Mouse (Mus musculus) hindbrain, embryonic 15.5 days (tissue): ENCODE measurements around the gene Bcas3. TPM values are rescaled to one million over a fixed set of nuclear protein-coding genes. Genes with fewer than 3 reads are reported as not detected.

ENCODE experiments used
- ATAC-seq: fragments of 200-750 bp; cut with Nextera tagmentation; 2 replicates; pipeline ENCODE4 v1.8.0; 2017; ENCODE audit warnings: low read depth, moderate number of reproducible peaks, moderate TSS enrichment; ENCODE audit not compliant: low FRiP score
- H3K27ac ChIP-seq: fragments of 300-500 bp; sonication (generic); replicated peaks from 2 replicates; pipeline ENCODE4 v1.5.1; 2015; ENCODE audit warnings: mild to moderate bottlenecking, inconsistent platforms
- H3K27me3 ChIP-seq: fragments of 300-500 bp; sonication (generic); 2 replicates; pipeline ENCODE4 v1.6.1; 2015; ENCODE audit warnings: control low read depth, inconsistent platforms
- H3K36me3 ChIP-seq: fragments of 300-500 bp; sonication (generic); 2 replicates; pipeline ENCODE4 v1.6.1; 2015; ENCODE audit warnings: control low read depth, inconsistent platforms
- H3K4me1 ChIP-seq: fragments of 300-500 bp; sonication (generic); replicated peaks from 2 replicates; pipeline ENCODE4 v1.6.1; 2015; ENCODE audit warnings: control low read depth, inconsistent platforms
- H3K4me2 ChIP-seq: fragments of 300-500 bp; sonication (generic); 2 replicates; pipeline ENCODE4 v1.6.1; 2015; ENCODE audit warnings: moderate library complexity, mild to moderate bottlenecking, inconsistent platforms
- H3K4me3 ChIP-seq: fragments of 300-500 bp; sonication (generic); 2 replicates; pipeline ENCODE4 v1.5.1; 2015; ENCODE audit warnings: mild to moderate bottlenecking, inconsistent platforms
- H3K9ac ChIP-seq: fragments of 300-500 bp; sonication (generic); 2 replicates; pipeline ENCODE4 v1.6.1; 2015; ENCODE audit warnings: inconsistent platforms
- H3K9me3 ChIP-seq: fragments of 300-500 bp; sonication (generic); 2 replicates; pipeline ENCODE4 v1.6.1; 2016; ENCODE audit warnings: control low read depth, inconsistent platforms
- WGBS: fragments of 180-500 bp; shearing (Covaris S2); methylation state at CpG from one replicate; pipeline ENCODE4 v1.1.7; 2015; 5-methylcytosine and 5-hydroxymethylcytosine counted together
- polyA plus RNA-seq: library from polyadenylated mRNA; unstranded; fragments of >200 nt; fragmentation: Nextera tagmentation; extraction: Ambion mirVana; gene quantifications from 2 replicates; pipeline ENCODE4 v1.2.1, GENCODE M21; 2015

The Bcas3 gene
- polyA plus RNA-seq, 1 experiment from 2014 or later: 31.9 TPM

DNA sequence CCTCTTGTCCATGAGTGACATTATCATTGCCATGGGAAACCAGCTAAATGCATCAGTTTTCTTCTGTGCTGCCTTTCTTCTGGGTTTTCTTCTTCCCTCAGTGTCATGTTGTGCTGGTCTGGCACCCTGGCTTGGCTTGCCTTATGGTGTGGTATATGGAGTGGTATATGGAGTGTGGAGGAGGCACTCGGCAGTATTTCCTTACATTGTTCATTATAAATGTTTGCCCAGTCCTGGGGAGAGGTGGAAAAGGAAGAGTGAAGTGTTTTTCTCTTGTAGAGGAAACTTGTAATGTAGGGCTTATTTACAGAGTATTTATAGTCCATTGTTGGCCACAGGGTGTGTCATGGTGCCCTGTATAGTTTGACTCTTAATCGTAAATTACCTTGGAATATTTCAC is 212.1 kb downstream of the Bcas3 start:
- no peak for ATAC-seq
- H3K27me3 ChIP-seq: no peaks in the 10 kb centered on the region

GRCm38 (mm10) chr11:85571040-85571439 is 218.1 kb downstream of the Bcas3 start:
- WGBS: 32% methylated on average over 3 of the region's 3 CpGs
- H3K9me3 ChIP-seq: no peaks in the 10 kb centered on the region
- no peak overlapping the region for H3K9ac ChIP-seq
- no peaks in the 10 kb centered on the region for H3K27me3 ChIP-seq
- no peak for ATAC-seq
- no peak overlapping the region for H3K4me2 ChIP-seq
- no peaks in the 10 kb centered on the region for H3K36me3 ChIP-seq
- no peak overlapping the region for H3K4me3 ChIP-seq
- H3K4me1 ChIP-seq: no peaks in the 10 kb centered on the region
- H3K27ac ChIP-seq: no peak overlapping the region

More for the DNA sequence above, 212.1 kb downstream of the Bcas3 start:
- Histone ChIP-seq H3K36me3 (no peaks in the 10 kb centered on the region), H3K9ac (no peak overlapping the region), H3K4me1 (no peaks in the 10 kb centered on the region), H3K4me2 (no peak overlapping the region), H3K9me3 (no peaks in the 10 kb centered on the region), H3K27ac (no peak overlapping the region), H3K4me3 (no peak overlapping the region)
- WGBS: 84% methylated on average over 2 of the region's 2 CpGs

DNA sequence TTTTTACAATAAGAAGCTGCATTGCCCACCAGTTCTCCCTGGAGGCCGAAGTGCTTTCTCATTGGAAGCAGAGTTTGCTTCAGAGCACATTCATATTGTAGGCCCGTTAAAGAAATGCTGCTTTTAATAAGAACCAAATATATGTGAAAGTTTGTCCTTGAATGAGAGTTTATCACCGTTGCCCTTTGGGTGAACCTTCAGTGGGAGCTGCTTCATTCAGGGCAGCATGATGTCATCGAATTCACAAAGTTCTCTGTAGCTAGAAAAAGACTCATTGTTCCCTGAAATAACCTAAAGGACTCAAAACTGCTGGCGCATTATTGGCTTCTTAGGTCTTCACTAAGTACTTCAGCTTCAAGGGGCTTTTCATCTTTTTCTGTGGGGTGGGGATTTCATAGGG is 219.0 kb downstream of the Bcas3 start:
- no peak for ATAC-seq
- Histone ChIP-seq H3K27ac (no peak overlapping the region), H3K27me3 (no peaks in the 10 kb centered on the region), H3K4me1 (no peaks in the 10 kb centered on the region), H3K4me3 (no peak overlapping the region), H3K9ac (no peak overlapping the region), H3K36me3 (no peaks in the 10 kb centered on the region), H3K4me2 (no peak overlapping the region), H3K9me3 (no peaks in the 10 kb centered on the region)
- WGBS: 48% methylated on average over 5 of the region's 5 CpGs

DNA sequence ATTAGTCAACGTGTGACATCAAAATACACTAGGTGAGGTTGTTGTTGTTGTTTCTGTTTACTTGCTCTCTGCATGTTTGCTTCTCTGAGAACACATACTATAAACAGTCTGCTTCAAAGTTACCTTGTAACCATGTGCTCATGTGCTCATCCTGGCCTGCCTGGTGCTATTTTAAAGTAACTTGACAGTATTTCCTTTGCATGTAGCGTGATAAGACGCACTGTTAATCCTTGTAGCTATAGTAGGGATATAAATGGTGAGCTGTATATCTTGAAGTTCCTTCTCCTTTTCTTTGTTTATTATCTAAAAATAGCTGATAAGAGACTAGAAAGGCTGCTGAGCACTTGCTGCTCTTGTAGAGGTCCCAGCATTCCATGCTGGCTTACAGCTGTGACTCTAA is 219.6 kb downstream of the Bcas3 start:
- no peaks in the 10 kb centered on the region for H3K9me3 ChIP-seq
- WGBS: 85% methylated on average over 3 of the region's 3 CpGs
- H3K27me3 ChIP-seq: no peaks in the 10 kb centered on the region
- no peaks in the 10 kb centered on the region for H3K36me3 ChIP-seq
- H3K27ac ChIP-seq: no peak overlapping the region
- ATAC-seq: no peak
- H3K4me1 ChIP-seq: no peaks in the 10 kb centered on the region
- H3K4me3 ChIP-seq: no peak overlapping the region
- H3K4me2 ChIP-seq: no peak overlapping the region
- no peak overlapping the region for H3K9ac ChIP-seq

DNA sequence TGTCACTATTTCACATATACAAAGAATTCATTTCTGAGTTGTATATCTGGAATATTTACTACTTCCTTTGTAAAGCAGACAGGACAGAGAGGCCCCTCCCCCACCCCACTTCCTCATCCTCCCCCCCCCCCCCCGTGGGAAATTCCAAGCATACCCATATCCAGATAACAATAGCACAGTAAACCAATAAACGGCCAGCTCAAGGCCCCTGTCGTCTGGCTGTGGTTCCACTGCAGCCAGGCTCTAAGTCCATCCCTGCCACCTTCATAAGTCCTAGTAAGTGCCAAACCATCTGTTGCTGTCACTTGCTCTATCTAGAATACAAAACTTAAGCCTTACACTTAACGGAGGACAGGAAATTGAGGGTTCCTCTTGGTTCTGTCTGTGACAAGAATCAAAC is 221.5 kb downstream of the Bcas3 start:
- no peak for ATAC-seq
- Histone ChIP-seq H3K4me1 (no peaks in the 10 kb centered on the region), H3K27ac (no peak overlapping the region), H3K9ac (no peak overlapping the region), H3K9me3 (no peaks in the 10 kb centered on the region), H3K4me3 (no peak overlapping the region), H3K27me3 (no peaks in the 10 kb centered on the region), H3K36me3 (no peaks in the 10 kb centered on the region), H3K4me2 (no peak overlapping the region)
- WGBS: 14% methylated on average over 4 of the region's 4 CpGs

GRCm38 (mm10) chr11:85577816-85578645 is 225.1 kb downstream of the Bcas3 start:
- 62% methylated on average over 15 of the region's 15 CpGs for WGBS
- peak overlapping the region; percentile 14; the same call in 1 of the 2 replicates for H3K27ac ChIP-seq
- no peak for ATAC-seq

DNA sequence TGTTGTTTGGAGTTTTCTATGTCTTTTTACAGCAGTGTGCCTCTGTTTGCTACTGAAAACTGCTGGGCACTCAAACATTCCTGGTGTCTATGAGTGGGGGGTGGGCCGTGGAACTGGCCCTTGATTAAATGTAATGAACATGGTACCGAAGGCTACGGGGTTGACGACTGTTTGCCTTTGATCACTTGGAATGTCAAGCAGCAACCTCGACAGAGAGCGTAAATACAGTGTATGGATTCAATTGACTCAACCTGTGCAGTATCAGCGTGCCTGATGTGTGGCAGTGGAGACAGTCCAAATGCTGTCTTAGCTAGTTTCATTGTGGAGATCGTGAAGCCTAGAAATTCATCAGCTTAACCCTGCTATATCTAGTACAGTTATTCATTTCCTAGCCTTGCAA is 231.1 kb downstream of the Bcas3 start:
- H3K9me3 ChIP-seq: no peaks in the 10 kb centered on the region
- WGBS: 76% methylated on average over 8 of the region's 8 CpGs
- no peak overlapping the region for H3K27ac ChIP-seq
- H3K9ac ChIP-seq: no peak overlapping the region
- no peak for ATAC-seq
- H3K27me3 ChIP-seq: no peaks in the 10 kb centered on the region
- H3K4me2 ChIP-seq: no peak overlapping the region
- H3K36me3 ChIP-seq: no peaks in the 10 kb centered on the region
- H3K4me3 ChIP-seq: no peak overlapping the region
- no peaks in the 10 kb centered on the region for H3K4me1 ChIP-seq

More at GRCm38 (mm10) chr11:85577816-85578645, 225.1 kb downstream of the Bcas3 start:
- Histone ChIP-seq H3K36me3 (no peaks in the 10 kb centered on the region), H3K4me2 (no peak overlapping the region), H3K9me3 (no peaks in the 10 kb centered on the region), H3K9ac (no peak overlapping the region), H3K27me3 (no peaks in the 10 kb centered on the region), H3K4me3 (no peak overlapping the region), H3K4me1 (no peaks in the 10 kb centered on the region)

- no peaks in the 10 kb centered on the region for H3K9me3 ChIP-seq
- H3K4me2 ChIP-seq: no peak overlapping the region
- H3K4me1 ChIP-seq: no peaks in the 10 kb centered on the region
- no peak overlapping the region for H3K27ac ChIP-seq
- H3K36me3 ChIP-seq: no peaks in the 10 kb centered on the region
- H3K4me3 ChIP-seq: no peak overlapping the region
- 51% methylated on average over 3 of the region's 3 CpGs for WGBS
- ATAC-seq: no peak
- H3K9ac ChIP-seq: no peak overlapping the region
- no peaks in the 10 kb centered on the region for H3K27me3 ChIP-seq
These were observed 240.7 kb downstream of the Bcas3 start for GRCm38 (mm10) chr11:85593636-85594035.

GRCm38 (mm10) chr11:85599251-85599650 is 246.3 kb downstream of the Bcas3 start:
- Histone ChIP-seq H3K4me1 (no peaks in the 10 kb centered on the region), H3K4me2 (no peak overlapping the region), H3K4me3 (no peak overlapping the region), H3K9ac (no peak overlapping the region), H3K36me3 (no peaks in the 10 kb centered on the region), H3K27ac (no peak overlapping the region), H3K27me3 (no peaks in the 10 kb centered on the region), H3K9me3 (no peaks in the 10 kb centered on the region)
- no peak for ATAC-seq

DNA sequence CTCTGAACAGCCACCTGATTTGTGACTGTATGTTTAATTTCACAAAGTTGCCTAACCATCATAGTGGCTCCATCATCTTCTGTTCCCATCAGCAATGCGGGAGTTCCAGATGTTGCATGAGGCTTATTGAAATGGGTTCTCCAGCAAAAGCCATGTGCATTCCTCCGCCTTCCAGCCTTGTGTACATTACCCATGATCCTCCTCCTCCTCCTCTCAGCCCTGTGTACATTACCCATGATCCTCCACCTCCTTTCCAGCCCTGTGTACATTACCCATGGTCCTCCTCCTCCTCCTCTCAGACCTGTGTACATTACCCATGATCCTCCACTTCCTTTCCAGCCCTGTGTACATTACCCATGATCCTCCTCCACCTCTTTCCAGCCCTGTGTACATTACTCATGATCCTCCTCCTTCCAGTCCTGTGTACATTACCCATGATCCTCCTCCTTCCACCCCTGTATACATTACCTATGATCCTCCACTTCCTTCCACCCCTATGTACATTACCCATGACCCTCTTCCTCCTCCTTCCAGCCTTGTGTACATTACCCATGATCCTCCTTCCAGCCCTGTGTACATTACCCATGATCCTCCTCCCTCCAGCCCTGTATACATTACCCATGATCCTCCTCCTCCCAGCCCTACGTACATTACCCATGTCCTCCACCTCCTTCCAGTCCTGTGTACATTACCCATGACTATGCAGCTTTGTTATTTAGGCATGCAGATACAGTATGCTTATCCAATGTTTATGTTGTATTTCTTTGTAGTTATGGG is 250.8 kb downstream of the Bcas3 start:
- Histone ChIP-seq H3K36me3 (no peaks in the 10 kb centered on the region), H3K9ac (no peak overlapping the region), H3K4me1 (no peaks in the 10 kb centered on the region), H3K27me3 (no peaks in the 10 kb centered on the region), H3K27ac (no peak overlapping the region), H3K4me3 (no peak overlapping the region), H3K9me3 (no peaks in the 10 kb centered on the region), H3K4me2 (no peak overlapping the region)
- WGBS: 96% methylated on average over 3 of the region's 3 CpGs
- ATAC-seq: no peak

DNA sequence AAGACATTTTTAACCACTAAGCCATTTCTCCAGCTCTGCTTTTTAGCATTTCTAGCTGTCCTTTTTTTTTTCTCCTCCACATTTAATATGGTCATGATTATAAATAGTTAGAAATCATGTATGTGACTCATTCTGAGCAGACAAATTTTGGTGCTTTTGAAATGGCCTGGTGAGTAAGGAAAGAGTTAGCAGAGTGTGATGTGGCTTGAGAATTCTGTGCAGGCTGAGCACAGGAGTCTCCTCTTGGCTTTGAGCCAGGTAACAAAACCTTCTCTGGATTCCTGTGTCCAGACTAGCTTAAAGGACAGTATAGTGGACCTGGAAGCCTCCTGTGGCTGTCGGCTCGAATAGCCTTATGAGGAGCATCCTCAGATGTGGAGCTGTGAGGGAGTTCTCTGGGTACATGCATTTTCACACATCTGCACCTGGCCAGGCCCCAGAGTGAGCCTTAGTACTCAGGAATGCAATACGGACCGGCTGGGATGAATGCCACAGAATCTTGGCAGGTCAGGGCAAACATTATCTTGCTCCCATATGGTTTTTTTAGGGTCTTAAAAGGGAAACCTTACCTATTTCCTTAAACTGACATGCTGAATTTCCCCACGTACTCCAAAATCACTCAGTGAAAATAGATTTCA is 256.5 kb downstream of the Bcas3 start:
- 77% methylated on average over 5 of the region's 5 CpGs for WGBS
- H3K9ac ChIP-seq: no peak overlapping the region
- H3K4me1 ChIP-seq: no peaks in the 10 kb centered on the region
- H3K36me3 ChIP-seq: no peaks in the 10 kb centered on the region
- H3K27ac ChIP-seq: no peak overlapping the region
- H3K4me2 ChIP-seq: no peak overlapping the region
- no peak for ATAC-seq
- no peak overlapping the region for H3K4me3 ChIP-seq
- no peaks in the 10 kb centered on the region for H3K27me3 ChIP-seq
- H3K9me3 ChIP-seq: no peaks in the 10 kb centered on the region

GRCm38 (mm10) chr11:85613035-85613434 is 260.1 kb downstream of the Bcas3 start:
- no peak overlapping the region for H3K4me2 ChIP-seq
- WGBS: 74% methylated on average over 5 of the region's 5 CpGs
- no peak for ATAC-seq
- no peak overlapping the region for H3K27ac ChIP-seq
- H3K4me3 ChIP-seq: no peak overlapping the region
- no peaks in the 10 kb centered on the region for H3K36me3 ChIP-seq
- no peak overlapping the region for H3K9ac ChIP-seq
- H3K9me3 ChIP-seq: no peaks in the 10 kb centered on the region
- H3K4me1 ChIP-seq: no peaks in the 10 kb centered on the region
- H3K27me3 ChIP-seq: no peaks in the 10 kb centered on the region
